Mouse (Mus musculus) embryonic fibroblast, embryonic 13.5 days (primary cell): ENCODE measurements around the gene Stpg1.

ENCODE experiments used
- CTCF ChIP-seq: IDR thresholded peaks from 2 replicates; pipeline ENCODE4 v1.5.1; 2011; ENCODE audit warnings: mild to moderate bottlenecking, control low read depth, low read length, moderate library complexity, borderline replicate concordance; ENCODE audit not compliant: insufficient read depth
- POLR2A ChIP-seq: IDR thresholded peaks from 2 replicates; pipeline ENCODE4 v1.6.1; 2011; ENCODE audit warnings: low read depth, mild to moderate bottlenecking, control low read depth, low read length, moderate library complexity

DNA sequence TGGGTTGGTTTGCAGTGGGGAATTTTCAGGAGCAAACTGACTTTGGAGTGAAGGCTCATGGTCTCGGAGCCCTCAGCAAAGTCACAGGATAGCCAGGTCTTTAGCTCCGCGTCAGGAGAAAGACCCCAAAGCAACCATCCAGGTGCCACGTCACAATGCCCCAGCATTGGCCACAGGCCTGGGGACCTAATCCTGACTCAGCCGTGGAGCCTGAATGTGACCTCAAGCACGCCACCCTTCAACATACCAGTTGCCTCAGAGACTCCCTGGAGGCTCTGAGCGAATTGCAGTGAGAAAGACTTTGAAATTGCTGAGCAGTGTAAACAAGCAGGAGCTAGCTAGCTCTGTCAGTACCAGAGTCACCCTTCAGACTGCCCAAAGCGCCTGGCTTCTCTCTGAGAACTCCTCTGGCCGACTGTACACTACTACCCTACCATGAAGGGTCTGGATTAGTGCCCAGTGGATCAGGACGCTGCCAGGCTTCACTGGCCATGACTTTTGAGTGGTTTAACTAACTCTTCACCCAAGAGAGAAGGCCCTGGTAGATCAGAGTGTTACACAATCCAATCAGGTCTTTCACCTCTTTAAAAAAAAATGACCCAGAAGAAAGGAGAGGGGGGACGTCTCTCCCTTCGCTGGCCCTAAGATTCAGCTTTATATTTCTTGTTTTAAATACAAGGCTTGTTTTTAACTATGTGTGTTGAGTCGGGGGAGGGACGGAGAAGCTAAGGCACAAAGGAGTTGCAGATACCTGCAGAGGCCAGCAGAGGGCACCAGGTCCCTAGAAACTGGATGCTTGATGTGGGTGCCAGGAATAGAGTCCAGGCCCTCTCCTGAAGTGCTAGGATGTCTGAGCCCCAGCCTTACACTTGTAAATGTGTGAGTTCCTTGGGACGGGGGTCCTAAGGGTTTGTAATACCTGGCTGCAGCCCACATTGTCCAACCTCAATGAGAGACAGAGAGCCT, 22.0 kb downstream of the Stpg1 start:
- TF ChIP-seq CTCF: peak; percentile 71; the same call in 1 of the 2 replicates
- TF ChIP-seq POLR2A: no peak
